Mouse (Mus musculus): ENCODE results near the gene Fbp1. TPM values are rescaled to one million over a fixed set of nuclear protein-coding genes. Genes with fewer than 3 reads are reported as not detected.
"Not testable (repeated sequence)": the region's sequence is repeated elsewhere in the genome, so short reads cannot be mapped to it uniquely, and the experiment has no call there.

The Fbp1 gene
- total RNA-seq, 1 experiment from 2014 or later = 5.6 TPM

DNA sequence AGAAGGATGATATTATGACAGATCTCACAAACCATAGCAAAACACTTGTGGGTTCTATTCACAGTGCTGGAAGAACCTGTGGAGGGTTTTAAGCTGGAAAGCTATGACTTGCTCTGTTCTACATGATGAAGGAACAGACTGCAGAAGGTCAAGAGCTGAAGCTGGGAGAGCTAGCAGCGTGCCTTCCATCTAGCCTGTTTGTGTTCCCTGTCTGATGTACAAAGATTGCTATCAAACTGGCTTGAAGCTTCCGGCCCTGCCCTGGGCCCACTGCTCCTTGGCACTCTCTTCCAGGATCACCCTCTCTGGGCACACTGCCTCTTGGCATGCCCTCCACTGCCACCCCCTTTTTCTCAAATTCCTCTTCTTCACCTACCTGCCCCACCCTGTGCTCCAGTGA is 1.2 kb upstream of the Fbp1 start:
- ATAC-seq (replicated peaks; ENCODE audit: low read depth, poor library complexity, severe bottlenecking) = no peak

- no peak for ATAC-seq (replicated peaks; ENCODE audit: low read depth, poor library complexity, severe bottlenecking)
Measured at GRCm38 (mm10) chr13:62884536-62884935, 3.5 kb downstream of the Fbp1 start.

DNA sequence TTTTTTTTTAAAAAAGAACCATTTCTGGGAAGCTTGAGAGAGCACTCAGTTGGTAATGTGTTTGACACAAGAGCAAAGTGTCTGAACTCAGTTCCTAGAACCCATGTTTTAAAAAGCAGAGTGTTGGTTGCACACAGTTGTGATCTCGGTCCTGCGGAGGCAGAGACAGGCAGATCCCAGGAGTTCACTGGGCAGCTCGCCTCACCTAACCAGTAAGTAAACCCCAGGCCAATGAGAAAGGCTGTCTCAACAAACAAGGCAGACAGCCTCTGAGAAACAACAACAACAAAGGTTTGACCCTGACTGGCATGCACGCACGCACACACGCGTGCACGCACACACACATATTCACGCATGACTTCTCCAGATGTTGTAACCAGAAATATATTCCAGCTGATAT is 4.2 kb downstream of the Fbp1 start:
- ATAC-seq (replicated peaks; ENCODE audit: low read depth, poor library complexity, severe bottlenecking) = no peak

GRCm38 (mm10) chr13:62883436-62883835 is 4.6 kb downstream of the Fbp1 start:
- no peak for ATAC-seq (replicated peaks; ENCODE audit: low read depth, poor library complexity, severe bottlenecking)

DNA sequence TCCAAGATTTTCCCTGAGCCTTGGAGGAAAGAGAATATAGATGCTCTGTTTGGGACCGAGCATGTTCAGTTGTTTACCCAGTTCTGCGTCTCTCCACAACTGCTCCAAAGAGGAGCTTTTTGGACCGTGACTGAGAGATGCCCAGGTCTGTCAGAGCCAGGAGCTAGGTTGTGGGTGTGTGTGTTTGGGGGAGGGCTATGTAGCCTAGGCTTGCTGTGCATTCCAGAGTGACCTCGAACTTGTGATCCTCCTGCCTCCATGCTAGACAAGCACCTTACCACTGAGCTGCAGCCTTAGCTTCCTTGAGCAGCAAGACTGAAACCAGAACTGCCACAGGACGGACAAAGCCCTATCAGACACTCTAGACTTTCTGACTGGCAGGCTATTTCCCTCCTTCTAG is 5.2 kb downstream of the Fbp1 start:
- ATAC-seq (replicated peaks; ENCODE audit: low read depth, poor library complexity, severe bottlenecking) = no peak

DNA sequence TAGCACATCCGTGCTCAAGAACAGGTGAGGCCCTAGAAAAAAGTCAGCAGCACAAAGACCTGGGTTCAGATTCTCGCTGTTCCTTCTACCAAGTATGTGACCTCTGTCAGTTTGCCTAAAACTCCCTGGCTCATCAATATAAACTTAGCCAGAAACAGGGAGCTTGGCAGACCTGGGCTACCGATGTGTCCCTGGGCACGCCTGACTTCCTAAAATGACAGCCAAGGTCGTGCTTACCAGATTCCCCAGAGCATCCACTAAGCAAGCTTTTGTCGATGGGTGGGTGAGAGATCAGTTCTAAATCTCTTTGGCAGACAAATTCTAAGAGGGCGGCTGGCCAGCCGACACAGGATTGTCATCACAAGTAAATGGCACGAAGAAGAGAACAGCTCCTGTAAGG is 6.7 kb downstream of the Fbp1 start:
- ATAC-seq (replicated peaks; ENCODE audit: low read depth, poor library complexity, severe bottlenecking) = no peak

- ATAC-seq (replicated peaks; ENCODE audit: low read depth, poor library complexity, severe bottlenecking) = peak; percentile 80
Measured at GRCm38 (mm10) chr13:62879831-62880615, 8.1 kb downstream of the Fbp1 start.

DNA sequence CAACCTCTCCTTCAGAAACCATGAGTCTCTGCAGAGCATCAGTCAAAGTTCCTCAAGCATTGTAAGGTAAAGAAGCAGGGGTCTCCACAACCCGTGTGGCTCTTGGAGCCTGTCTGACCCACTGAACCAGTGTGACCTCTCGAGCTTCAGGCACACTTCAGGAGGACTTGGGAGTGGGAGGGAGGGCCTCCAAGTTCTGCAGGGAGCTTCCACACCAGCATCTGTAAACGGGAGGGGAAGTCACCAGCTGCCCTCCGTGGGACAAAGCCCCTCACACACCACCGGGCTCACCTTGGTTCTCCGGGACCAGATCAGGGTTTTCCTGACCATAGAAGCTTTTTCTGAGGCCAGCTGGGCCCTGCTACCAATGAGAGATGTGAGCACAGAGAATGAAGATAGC is 8.7 kb downstream of the Fbp1 start:
- no peak for ATAC-seq (replicated peaks; ENCODE audit: low read depth, poor library complexity, severe bottlenecking)

DNA sequence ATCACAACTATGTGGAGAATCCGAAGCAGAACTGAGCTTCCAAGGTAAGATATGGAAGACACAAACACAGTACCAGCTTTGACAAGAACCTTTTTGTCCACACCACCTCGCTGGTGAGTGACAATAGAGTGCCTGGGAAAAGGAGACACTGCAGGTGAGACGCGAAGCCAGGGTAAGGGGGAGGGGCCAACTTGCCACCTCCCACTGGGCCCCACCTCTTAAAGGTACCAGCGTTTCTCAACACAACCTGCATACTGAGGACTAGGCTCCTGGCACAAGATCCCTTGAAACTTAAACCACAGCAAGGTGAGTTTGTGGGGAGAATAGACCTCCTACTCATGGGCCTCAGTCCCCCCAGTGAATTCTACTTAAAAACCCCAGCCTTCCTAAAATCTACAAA is 10.8 kb downstream of the Fbp1 start:
- ATAC-seq (replicated peaks; ENCODE audit: low read depth, poor library complexity, severe bottlenecking) = no peak

- no peak for ATAC-seq (replicated peaks; ENCODE audit: low read depth, poor library complexity, severe bottlenecking)
Measured at GRCm38 (mm10) chr13:62876111-62876510, 12.0 kb downstream of the Fbp1 start.

DNA sequence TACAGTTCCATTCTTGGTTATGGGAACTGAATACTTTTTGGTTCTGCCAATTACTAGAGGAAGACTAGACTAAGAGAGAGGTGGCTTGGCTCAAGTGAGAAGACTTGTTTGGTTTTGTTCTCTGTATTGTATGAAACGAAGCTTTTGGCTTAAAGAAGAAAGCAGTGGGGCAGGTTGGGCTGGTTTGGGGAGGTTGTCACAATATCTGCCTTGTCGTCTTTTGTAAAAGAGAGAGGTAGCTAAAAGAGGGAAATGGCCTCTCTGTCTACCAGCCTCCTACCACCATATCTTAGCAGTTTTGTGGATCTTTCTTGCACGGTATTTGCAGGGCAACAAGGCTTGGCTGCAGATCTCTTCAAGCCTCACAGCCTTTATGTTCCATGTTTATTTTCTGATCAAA is 15.8 kb downstream of the Fbp1 start:
- ATAC-seq (replicated peaks; ENCODE audit: low read depth, poor library complexity, severe bottlenecking) = no peak

DNA sequence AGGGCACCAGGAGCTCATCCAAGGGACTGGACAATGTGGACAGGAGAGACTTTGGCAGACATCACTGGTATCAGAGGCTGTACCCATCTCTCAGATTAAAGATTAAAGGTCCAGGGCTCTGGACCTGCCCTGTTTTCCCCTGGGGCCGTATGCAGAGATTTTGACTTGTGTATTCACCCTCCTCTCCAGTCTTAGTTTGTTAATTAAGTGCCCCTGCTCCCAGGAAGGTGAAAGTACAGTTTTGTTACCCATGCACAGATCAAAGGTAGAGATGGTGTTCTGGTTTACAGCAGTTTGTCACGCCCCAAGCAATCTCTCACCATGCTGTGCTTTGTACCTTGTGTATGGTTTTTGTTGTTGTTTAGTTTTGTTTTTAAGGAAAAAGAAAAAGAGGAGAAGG is 17.5 kb downstream of the Fbp1 start:
- ATAC-seq (replicated peaks; ENCODE audit: low read depth, poor library complexity, severe bottlenecking) = no peak

GRCm38 (mm10) chr13:62866817-62867216 is 21.3 kb downstream of the Fbp1 start:
- ATAC-seq (replicated peaks; ENCODE audit: low read depth, poor library complexity, severe bottlenecking) = no peak

- ATAC-seq (replicated peaks; ENCODE audit: low read depth, poor library complexity, severe bottlenecking) = no peak
Measured at GRCm38 (mm10) chr13:62865651-62866315, 22.3 kb downstream of the Fbp1 start.

DNA sequence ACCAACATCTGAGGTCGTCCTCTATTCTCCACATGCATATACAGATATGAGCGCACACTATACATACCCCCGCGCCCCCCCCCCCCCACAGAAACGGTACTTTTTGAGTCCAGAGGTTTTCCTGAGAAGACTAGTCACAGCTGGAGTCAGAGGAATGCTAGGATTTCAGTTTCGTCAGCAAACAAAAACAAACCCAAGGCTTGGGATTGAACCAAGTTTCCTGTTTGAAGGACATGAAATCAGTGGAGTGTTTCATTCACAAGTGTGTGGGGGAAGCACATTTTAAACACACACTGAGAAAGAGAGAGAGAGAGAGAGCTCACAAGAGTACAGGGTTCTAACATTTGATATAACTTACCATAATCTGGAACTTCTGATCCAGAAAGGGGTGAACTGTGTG is 24.3 kb downstream of the Fbp1 start:
- no peak for ATAC-seq (replicated peaks; ENCODE audit: low read depth, poor library complexity, severe bottlenecking)

DNA sequence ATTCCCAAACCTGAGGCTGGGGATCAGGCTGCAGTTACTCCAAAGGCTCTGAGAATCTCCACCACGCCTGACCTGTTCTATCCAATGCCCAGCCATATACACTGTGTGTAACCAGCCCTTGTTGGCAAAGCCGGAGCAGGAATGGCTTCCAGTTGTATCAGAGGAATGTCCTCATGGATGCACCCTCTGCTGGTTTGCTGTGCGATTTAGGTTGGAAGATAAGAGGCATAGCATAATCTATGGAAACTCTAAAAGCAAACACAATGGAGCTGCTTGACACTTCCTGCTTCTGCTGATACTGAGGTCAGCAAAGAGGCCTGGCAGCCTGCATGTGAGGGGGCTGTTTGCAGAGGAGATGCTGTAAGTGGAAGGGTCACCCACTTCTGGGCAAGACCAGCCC is 25.2 kb downstream of the Fbp1 start:
- ATAC-seq (replicated peaks; ENCODE audit: low read depth, poor library complexity, severe bottlenecking) = no peak

- ATAC-seq (replicated peaks; ENCODE audit: low read depth, poor library complexity, severe bottlenecking) = no peak
Measured at GRCm38 (mm10) chr13:62860068-62860467, 28.0 kb downstream of the Fbp1 start.

DNA sequence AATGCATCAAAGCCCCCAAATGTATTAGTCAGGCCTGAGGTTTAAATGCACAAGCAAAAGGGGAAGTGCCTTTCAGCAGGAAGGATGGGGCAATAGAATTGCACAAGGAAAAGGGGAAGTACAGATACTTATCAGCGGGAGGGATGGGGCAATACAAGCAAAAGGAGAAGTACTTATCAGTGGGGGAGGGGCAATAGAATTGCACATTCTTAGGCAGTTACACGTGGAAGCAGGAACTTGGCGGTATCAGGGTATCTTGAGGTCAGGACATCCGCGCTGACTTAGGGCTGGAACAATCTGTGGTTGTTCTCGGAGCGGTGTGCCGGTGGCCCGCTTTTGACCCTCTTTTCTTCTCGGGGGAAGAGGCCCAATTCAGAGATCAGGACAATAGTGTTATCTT is 28.8 kb downstream of the Fbp1 start:
- ATAC-seq (replicated peaks; ENCODE audit: low read depth, poor library complexity, severe bottlenecking) = not testable (repeated sequence)

GRCm38 (mm10) chr13:62857941-62858915 is 29.9 kb downstream of the Fbp1 start, which contains the start of gene Fbp2:
Gene Fbp2 (minus strand): TSS chr13:62858422.
- no peak for ATAC-seq (replicated peaks; ENCODE audit: low read depth, poor library complexity, severe bottlenecking)

DNA sequence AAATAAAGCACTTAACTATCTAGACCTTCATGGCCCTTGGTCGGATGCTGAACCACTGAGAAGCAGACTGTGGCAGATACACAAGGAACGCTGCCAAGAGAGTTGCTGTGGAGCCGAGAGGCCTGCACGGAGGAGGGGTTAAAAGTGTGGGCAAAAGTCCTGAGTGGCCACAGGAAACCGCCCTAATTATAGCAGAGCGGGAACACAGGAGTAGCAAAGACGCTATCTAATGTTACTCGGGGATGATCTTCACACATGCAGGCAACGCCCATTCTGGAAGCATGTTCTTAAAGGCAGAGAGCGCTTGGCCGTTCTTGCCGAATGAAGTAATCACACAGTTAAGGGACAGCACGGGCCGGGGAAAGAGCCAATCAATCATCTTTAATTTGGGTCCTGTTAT is 31.2 kb downstream of the Fbp1 start:
- no peak for ATAC-seq (replicated peaks; ENCODE audit: low read depth, poor library complexity, severe bottlenecking)

DNA sequence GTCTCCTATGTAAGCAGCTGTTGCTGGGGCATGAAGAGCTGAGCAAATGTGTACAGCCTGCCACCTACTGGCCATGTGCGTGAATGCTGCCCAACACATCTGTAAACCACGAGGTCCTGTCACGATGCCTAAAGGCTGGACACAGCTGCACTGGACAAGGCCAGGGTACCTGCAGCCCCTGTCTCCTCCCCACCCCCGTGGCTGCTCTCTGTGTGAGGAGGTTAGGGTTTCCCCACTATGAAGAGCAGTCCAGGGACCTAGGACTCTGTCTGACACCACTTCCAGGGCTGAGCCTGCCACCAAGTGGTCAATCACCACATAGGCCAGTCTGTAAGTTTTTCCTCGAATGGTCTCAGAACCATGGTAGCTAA is 31.8 kb downstream of the Fbp1 start:
- peak; percentile 92 for ATAC-seq (replicated peaks; ENCODE audit: low read depth, poor library complexity, severe bottlenecking)
